Mouse (Mus musculus) neutrophil, adult 59 days (primary cell): ENCODE measurements around the gene Hspb11. TPM values are rescaled to one million over a fixed set of nuclear protein-coding genes. Genes with fewer than 3 reads are reported as not detected.

Experiments used
- total RNA-seq, 2 experiments: library from RNA; stranded (reverse); gene quantifications; 1 replicate in 1 of 2; 2 replicates in 1 of 2; pipeline ENCODE4 v1.2.4; 2023

Hspb11 gene
- total RNA-seq = 1 to 10 TPM; 7.6 to 8.5 TPM

GRCm38 (mm10) chr4:107253125-107254091, at the start of gene Hspb11, which contains the start of gene Lrrc42:
TSS of gene Hspb11 (plus strand) at chr4:107253593.
TSS of gene Lrrc42 (minus strand) at chr4:107253532.

GRCm38 (mm10) chr4:107208880-107209279, 44.5 kb upstream of the Hspb11 start, which contains the start of gene Ldlrad1:
TSS of gene Ldlrad1 (plus strand) at chr4:107209180.

GRCm38 (mm10) chr4:107306966-107307365, 53.6 kb downstream of the Hspb11 start, which contains the start of gene Dio1:
TSS of gene Dio1 (minus strand) at chr4:107307169.

GRCm38 (mm10) chr4:107313690-107314478, 60.5 kb downstream of the Hspb11 start, which contains the start of gene Yipf1:
TSS of gene Yipf1 (plus strand) at chr4:107314363.

Other genes with a start within 250 kb of the Hspb11 start
- gene Mrpl37, start 186.7 kb upstream of the Hspb11 start, total RNA-seq = 10 to 100 TPM; 21.2 to 32.0 TPM
- gene Cyb5rl, start 186.6 kb upstream of the Hspb11 start, total RNA-seq = 1 to 10 TPM; 5.3 to 5.9 TPM
- gene Cdcp2, start 156.7 kb upstream of the Hspb11 start, total RNA-seq = not detected
- 100 to 1,000 TPM; 145 to 153 TPM for gene Tmem59, start 75.2 kb upstream of the Hspb11 start, total RNA-seq
- gene Tceanc2, start 74.5 kb upstream of the Hspb11 start, total RNA-seq = 10 to 100 TPM; 30.6 to 36.7 TPM
- not detected for gene Ldlrad1, start 44.4 kb upstream of the Hspb11 start, total RNA-seq
- 10 to 100 TPM; 12.0 to 13.4 TPM for gene Lrrc42, start 61 bp upstream of the Hspb11 start, total RNA-seq
- not detected for gene Dio1, start 53.6 kb downstream of the Hspb11 start, total RNA-seq
- 10 to 100 TPM; 46.1 to 52.8 TPM for gene Yipf1, start 60.8 kb downstream of the Hspb11 start, total RNA-seq
- 10 to 100 TPM; 16.4 to 16.5 TPM for gene Ndc1, start 114.2 kb downstream of the Hspb11 start, total RNA-seq
- gene Glis1, start 181.0 kb downstream of the Hspb11 start, total RNA-seq = under 1 TPM in 1 of 2 experiments, not detected in 1; 0.40 TPM